Mouse (Mus musculus) embryonic facial prominence, embryonic 11.5 days (tissue): ENCODE measurements around the gene Usp6nl. TPM values are rescaled to one million over a fixed set of nuclear protein-coding genes. Genes with fewer than 3 reads are reported as not detected.

ENCODE experiments used
- ATAC-seq: fragments of 200-750 bp; cut with Nextera tagmentation; replicated peaks from 2 replicates; pipeline ENCODE4 v1.8.0; 2017; ENCODE audit warnings: low read depth; ENCODE audit not compliant: insufficient number of reproducible peaks, low FRiP score, low TSS enrichment
- DNase-seq: peaks from one replicate; pipeline ENCODE4 v3.0.0-alpha.2; 2015; ENCODE audit warnings: low spot score
- H3K27ac ChIP-seq: fragments of 300-500 bp; sonication (generic); replicated peaks from 2 replicates; pipeline ENCODE4 v1.5.1; 2014; ENCODE audit warnings: mild to moderate bottlenecking, low read depth, low read length, control low read depth
- H3K27me3 ChIP-seq: fragments of 300-500 bp; sonication (generic); 2 replicates; pipeline ENCODE4 v1.6.1; 2014; ENCODE audit warnings: mild to moderate bottlenecking, low read length, moderate library complexity, mixed read lengths; ENCODE audit not compliant: control insufficient read depth, insufficient read depth
- H3K36me3 ChIP-seq: fragments of 300-500 bp; sonication (generic); replicated peaks from 2 replicates; pipeline ENCODE4 v1.6.1; 2014; ENCODE audit warnings: low read depth, mild to moderate bottlenecking, low read length, moderate library complexity, mixed read lengths; ENCODE audit not compliant: control insufficient read depth, insufficient read depth
- H3K4me1 ChIP-seq: fragments of 300-500 bp; sonication (generic); 2 replicates; pipeline ENCODE4 v1.6.1; 2014; ENCODE audit warnings: low read length, mixed read lengths; ENCODE audit not compliant: control insufficient read depth, insufficient read depth
- H3K4me2 ChIP-seq: fragments of 300-500 bp; sonication (generic); 2 replicates; pipeline ENCODE4 v1.6.1; 2014; ENCODE audit warnings: low read depth, mild to moderate bottlenecking, control low read depth, low read length, moderate library complexity
- H3K4me3 ChIP-seq: fragments of 300-500 bp; sonication (generic); 2 replicates; pipeline ENCODE4 v1.5.1; 2014; ENCODE audit warnings: low read depth, low read length, control low read depth
- H3K9ac ChIP-seq: fragments of 300-500 bp; sonication (generic); replicated peaks from 2 replicates; pipeline ENCODE4 v1.6.1; 2014; ENCODE audit warnings: mild to moderate bottlenecking, control low read depth, low read length
- H3K9me3 ChIP-seq: fragments of 300-500 bp; sonication (generic); replicated peaks from 2 replicates; pipeline ENCODE4 v1.6.1; 2016; ENCODE audit warnings: mild to moderate bottlenecking, low read length, inconsistent platforms, mixed read lengths; ENCODE audit not compliant: control insufficient read depth
- WGBS: fragments of 180-500 bp; shearing (Covaris S2); extraction: QIAGEN DNeasy Blood & Tissue Kit; methylation state at CpG from one replicate; pipeline ENCODE4 v1.1.7; 2014; 5-methylcytosine and 5-hydroxymethylcytosine counted together
- polyA plus RNA-seq: library from polyadenylated mRNA; unstranded; fragments of >200 nt; fragmentation: Nextera tagmentation; extraction: Ambion mirVana; gene quantifications from 2 replicates; pipeline ENCODE4 v1.2.1, GENCODE M21; 2014

The Usp6nl gene
- polyA plus RNA-seq, 1 experiment from 2014 or later = 12.7 TPM

- ATAC-seq (no peak), DNase-seq (no peak)
- no peaks in the 10 kb centered on the region for H3K27me3 ChIP-seq
- no peak overlapping the region for H3K4me2 ChIP-seq
- H3K36me3 ChIP-seq = no peaks in the 10 kb centered on the region
- no peak overlapping the region for H3K9ac ChIP-seq
- no peaks in the 10 kb centered on the region for H3K9me3 ChIP-seq
- 85% methylated on average over 9 of the region's 9 CpGs for WGBS
- H3K4me3 ChIP-seq = no peak overlapping the region
- H3K27ac ChIP-seq = no peak overlapping the region
- H3K4me1 ChIP-seq = no peaks in the 10 kb centered on the region
Observed at GRCm38 (mm10) chr2:6380401-6380800, 57.9 kb downstream of the Usp6nl start.

- Histone ChIP-seq H3K27ac (no peak overlapping the region), H3K4me2 (no peak overlapping the region), H3K27me3 (no peaks in the 10 kb centered on the region), H3K4me3 (no peak overlapping the region), H3K36me3 (no peaks in the 10 kb centered on the region), H3K9me3 (no peaks in the 10 kb centered on the region), H3K4me1 (no peaks in the 10 kb centered on the region), H3K9ac (no peak overlapping the region)
- no peak for ATAC-seq
- WGBS = 85% methylated on average over 14 of the region's 14 CpGs
- DNase-seq = no peak
Observed at GRCm38 (mm10) chr2:6384407-6385146, 62.1 kb downstream of the Usp6nl start.

GRCm38 (mm10) chr2:6389162-6389561, 66.7 kb downstream of the Usp6nl start:
- Histone ChIP-seq H3K4me2 (no peak overlapping the region), H3K36me3 (no peaks in the 10 kb centered on the region), H3K9me3 (no peaks in the 10 kb centered on the region), H3K4me3 (no peak overlapping the region), H3K27me3 (no peaks in the 10 kb centered on the region), H3K4me1 (no peaks in the 10 kb centered on the region), H3K9ac (no peak overlapping the region), H3K27ac (no peak overlapping the region)
- ATAC-seq = no peak
- 92% methylated on average over 3 of the region's 3 CpGs for WGBS
- DNase-seq = no peak

GRCm38 (mm10) chr2:6391261-6391660, 68.8 kb downstream of the Usp6nl start:
- no peak overlapping the region for H3K27ac ChIP-seq
- H3K9ac ChIP-seq = no peak overlapping the region
- no peak for DNase-seq
- H3K4me2 ChIP-seq = no peak overlapping the region
- no peak for ATAC-seq
- H3K4me3 ChIP-seq = no peak overlapping the region
- no peaks in the 10 kb centered on the region for H3K27me3 ChIP-seq
- H3K9me3 ChIP-seq = no peaks in the 10 kb centered on the region
- WGBS = 56% methylated on average over 2 of the region's 3 CpGs
- H3K36me3 ChIP-seq = no peaks in the 10 kb centered on the region
- H3K4me1 ChIP-seq = no peaks in the 10 kb centered on the region

GRCm38 (mm10) chr2:6391940-6392339, 69.5 kb downstream of the Usp6nl start:
- H3K36me3 ChIP-seq = no peaks in the 10 kb centered on the region
- H3K9me3 ChIP-seq = no peaks in the 10 kb centered on the region
- H3K9ac ChIP-seq = no peak overlapping the region
- no peak for DNase-seq
- no peaks in the 10 kb centered on the region for H3K4me1 ChIP-seq
- H3K4me2 ChIP-seq = no peak overlapping the region
- H3K27me3 ChIP-seq = no peaks in the 10 kb centered on the region
- no peak for ATAC-seq
- no peak overlapping the region for H3K27ac ChIP-seq
- WGBS = 88% methylated on average over 6 of the region's 6 CpGs
- no peak overlapping the region for H3K4me3 ChIP-seq

GRCm38 (mm10) chr2:6395851-6396625, 73.6 kb downstream of the Usp6nl start:
- no peak for ATAC-seq
- no peak overlapping the region for H3K27ac ChIP-seq
- no peak overlapping the region for H3K9ac ChIP-seq
- WGBS = 78% methylated on average over 7 of the region's 7 CpGs
- no peaks in the 10 kb centered on the region for H3K9me3 ChIP-seq
- no peaks in the 10 kb centered on the region for H3K36me3 ChIP-seq
- DNase-seq = no peak
- no peaks in the 10 kb centered on the region for H3K27me3 ChIP-seq
- no peaks in the 10 kb centered on the region for H3K4me1 ChIP-seq
- H3K4me3 ChIP-seq = no peak overlapping the region
- H3K4me2 ChIP-seq = no peak overlapping the region

GRCm38 (mm10) chr2:6396626-6397146, 74.2 kb downstream of the Usp6nl start:
- Histone ChIP-seq H3K9ac (no peak overlapping the region), H3K27me3 (no peaks in the 10 kb centered on the region), H3K4me3 (no peak overlapping the region), H3K4me2 (no peak overlapping the region), H3K27ac (no peak overlapping the region), H3K36me3 (no peaks in the 10 kb centered on the region), H3K4me1 (no peaks in the 10 kb centered on the region), H3K9me3 (no peaks in the 10 kb centered on the region)
- ATAC-seq (no peak), DNase-seq (no peak)
- WGBS = 87% methylated on average over 1 of the region's 1 CpGs

GRCm38 (mm10) chr2:6397166-6397565, 74.7 kb downstream of the Usp6nl start:
- WGBS = 71% methylated on average over 3 of the region's 3 CpGs
- H3K36me3 ChIP-seq = no peaks in the 10 kb centered on the region
- H3K27ac ChIP-seq = no peak overlapping the region
- H3K4me1 ChIP-seq = no peaks in the 10 kb centered on the region
- no peak overlapping the region for H3K9ac ChIP-seq
- DNase-seq (no peak), ATAC-seq (no peak)
- H3K9me3 ChIP-seq = no peaks in the 10 kb centered on the region
- no peak overlapping the region for H3K4me2 ChIP-seq
- H3K27me3 ChIP-seq = no peaks in the 10 kb centered on the region
- no peak overlapping the region for H3K4me3 ChIP-seq
